Mouse (Mus musculus): ENCODE measurements around the gene Slc35e2.

Slc35e2 gene

DNA sequence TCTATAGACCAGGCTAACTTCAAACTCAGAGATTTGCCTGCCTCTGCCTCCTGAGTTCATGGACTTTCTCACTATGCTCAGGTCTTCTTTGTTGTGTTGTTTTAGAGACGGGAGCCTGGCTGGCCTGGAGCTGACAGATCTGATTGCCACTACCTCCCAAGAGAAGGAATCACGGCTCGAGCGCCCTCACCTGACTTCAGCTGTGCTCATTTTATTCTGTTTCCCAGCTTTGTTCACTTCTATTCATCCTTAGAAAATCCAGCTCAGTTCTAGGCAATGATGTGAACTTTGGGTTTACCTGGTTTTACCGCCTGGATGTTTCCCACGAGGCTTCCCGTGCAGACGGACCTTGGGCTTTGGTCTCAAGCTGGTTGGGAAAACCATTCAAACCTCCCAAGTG, 25.7 kb upstream of the Slc35e2 start:
- no peak for DNase-seq (ENCODE audit: low read depth, low spot score)

DNA sequence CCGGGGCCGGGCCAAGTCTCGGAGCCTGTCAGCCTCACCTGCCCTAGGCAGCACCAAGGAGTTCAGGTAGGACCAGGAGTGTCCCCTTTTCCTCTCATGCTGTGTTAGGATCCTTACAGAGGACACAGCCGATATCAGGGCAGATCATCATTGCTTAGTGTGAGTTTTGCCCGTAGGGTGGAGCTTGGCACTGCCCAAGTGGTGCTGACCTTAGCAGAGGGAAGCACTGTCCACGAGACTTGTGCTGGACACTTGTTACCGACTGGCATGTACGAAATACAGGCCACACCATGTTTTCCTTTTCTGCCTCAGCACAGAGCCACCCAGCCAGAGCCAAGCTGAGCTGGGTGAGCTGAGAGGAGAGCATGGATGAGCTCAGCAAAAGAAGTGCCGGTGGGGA, 24.1 kb upstream of the Slc35e2 start:
- no peak for DNase-seq (ENCODE audit: low read depth, low spot score)

DNA sequence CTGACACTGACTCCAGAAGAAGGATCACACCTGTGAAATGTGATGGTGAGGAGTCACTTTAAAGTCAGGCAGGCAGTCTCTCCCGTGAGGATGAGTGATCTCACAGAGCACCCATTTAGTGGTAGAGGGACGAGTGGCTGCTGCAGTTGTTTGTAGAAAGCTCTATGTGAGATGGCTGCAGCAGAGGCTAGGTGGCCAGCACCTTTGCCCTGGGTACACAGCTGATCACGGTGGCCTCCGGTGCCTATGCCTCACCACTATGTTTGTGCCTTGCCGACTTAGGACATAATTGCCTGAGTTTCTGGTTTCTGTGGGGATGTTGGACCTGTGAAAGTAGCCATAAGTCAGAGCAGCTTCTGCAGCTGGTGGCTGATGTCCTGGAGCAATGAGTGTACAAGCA, 23.5 kb upstream of the Slc35e2 start:
- DNase-seq (ENCODE audit: low read depth, low spot score), result no peak

DNA sequence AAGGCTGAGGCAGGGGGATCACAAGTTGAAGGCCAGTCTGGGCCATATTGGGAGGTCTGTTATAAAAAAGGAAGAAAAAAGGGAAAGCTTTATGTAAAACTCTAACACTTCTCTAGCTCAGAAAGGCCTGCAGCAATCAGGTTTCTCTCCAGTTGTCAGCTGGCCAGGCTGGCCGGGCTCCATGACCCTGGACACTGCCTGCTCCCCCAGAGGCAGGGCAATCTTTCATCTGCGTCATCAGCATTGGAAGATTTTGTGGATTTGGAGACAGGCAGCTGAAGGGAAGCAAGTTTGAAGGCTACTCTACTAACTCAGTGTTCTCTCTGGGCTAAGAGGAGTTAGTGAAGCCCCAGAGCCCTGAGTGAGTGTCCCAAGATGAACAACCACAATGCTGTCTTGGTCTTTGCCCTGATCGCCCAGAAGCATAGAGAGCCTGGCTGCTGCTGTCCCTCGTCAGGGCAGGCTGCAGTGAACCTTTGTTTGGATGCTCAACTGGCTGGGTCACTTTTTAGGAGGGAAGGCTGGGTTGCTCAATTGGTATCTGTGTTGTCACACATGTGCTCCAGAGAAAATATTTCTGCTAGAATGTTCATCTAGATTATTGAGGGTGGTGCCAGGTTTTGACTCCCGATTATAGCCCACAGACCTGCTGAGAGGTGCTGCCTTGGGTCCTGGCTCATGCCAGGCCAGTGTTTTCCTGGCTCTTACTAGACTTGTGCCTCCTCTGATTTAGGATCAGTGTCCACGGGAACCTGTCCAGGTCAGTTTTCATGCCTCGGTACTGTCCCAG, 22.7 kb upstream of the Slc35e2 start:
- DNase-seq (ENCODE audit: low read depth, low spot score), result no peak

DNA sequence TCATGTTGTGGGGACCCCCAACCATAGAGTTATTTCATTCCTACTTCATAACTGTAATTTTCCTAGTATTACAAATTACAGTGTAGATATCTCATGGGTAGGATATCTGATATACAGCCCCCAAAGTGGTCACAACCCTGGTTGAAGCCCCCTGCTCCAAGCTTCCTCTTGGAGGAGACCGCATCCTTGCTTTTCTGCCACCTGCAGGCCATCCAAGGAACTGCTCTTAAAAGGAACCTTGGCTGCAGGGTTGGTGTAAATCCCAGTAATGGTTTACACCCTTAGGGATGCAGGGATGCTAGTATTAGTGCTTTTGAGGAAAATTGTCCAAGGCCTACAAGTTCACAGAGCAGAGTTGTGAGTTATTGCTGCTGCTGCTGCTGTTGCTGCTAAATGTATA, 20.8 kb upstream of the Slc35e2 start:
- DNase-seq (ENCODE audit: low read depth, low spot score), result no peak

DNA sequence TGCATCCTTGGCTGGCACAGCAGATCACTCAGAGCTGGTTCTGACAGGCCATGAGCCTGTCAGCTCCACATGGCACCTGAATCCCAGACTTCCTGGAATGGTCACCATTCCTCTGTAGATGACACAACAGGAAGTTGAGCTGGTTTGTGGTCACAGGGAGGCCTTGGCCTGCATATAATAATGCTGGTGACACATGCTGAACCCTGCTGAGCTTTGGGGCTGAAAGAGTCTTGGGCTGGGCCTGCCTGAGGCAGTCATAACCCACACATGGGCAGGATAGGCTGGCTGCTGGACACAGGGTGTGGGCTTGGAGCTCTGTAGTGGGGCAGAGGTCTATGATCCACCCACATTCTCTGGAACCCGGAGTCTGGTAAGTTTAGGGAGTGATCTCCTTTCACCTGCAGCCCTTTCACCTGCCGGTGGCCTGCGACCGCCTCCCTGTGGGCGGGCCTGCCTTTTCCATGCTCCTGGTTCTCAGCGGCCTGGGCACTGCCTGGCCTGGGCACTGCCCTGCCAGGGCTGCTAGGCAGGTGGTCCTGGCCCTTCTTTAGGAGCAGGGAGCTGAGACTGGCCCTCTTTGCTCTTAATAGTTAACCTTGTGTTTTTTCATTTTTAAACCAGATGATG, 18.8 kb upstream of the Slc35e2 start:
- no peak for DNase-seq (ENCODE audit: low read depth, low spot score)

DNA sequence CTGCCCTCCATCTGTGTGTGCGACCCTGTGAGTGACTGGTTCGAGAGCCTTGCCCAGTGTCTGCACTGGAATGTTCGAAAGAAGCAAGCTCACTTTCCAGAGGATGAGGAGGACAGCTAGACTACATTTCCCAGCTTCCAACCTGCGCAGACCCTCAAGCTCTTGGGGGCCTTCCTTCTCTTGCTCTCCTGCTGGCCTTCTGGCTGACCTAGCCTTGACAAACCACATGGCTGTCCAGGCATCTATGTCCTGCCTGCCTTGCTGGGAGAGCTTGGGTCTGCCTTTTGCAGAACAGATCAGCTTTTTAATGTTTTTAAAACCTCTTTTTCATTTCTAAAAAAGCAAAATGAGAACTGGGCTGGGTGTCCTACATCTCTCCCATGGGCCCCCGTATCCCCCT, 11.9 kb upstream of the Slc35e2 start:
- DNase-seq (ENCODE audit: low read depth, low spot score), result no peak

DNA sequence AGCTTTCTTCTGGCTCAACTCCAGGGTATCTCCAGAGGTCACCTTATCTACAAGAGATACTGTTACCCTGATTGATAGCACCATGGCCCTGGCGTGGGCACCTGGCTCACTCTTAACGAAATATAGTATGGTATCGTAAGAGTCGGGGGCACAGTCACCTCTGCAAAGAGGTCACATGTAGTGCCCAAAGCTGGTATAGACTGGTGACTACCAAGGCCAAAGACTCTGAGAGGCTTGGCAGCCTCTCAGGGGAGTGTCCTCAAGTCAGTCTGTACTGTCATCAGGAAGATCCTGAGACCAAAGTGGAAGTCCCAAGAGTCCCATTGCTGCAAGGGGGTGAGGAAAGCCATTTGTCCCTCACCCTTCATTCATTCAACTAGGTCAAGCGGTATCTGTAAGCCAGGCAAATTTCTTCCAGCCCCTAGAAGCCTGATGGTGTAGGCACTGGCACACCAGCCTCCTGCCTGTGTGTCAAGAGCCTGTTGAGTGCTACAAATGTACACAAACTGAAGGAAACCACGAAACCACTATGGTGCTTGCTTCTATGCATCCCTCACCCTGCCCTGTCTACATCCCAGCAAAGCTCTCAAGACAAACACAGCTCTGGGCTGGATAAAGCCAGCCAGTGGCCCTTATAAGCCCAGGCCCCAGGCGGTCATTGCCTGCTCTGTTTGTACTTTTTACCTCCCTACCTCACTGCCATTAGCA, 10.1 kb upstream of the Slc35e2 start:
- no peak for DNase-seq (ENCODE audit: low read depth, low spot score)

DNA sequence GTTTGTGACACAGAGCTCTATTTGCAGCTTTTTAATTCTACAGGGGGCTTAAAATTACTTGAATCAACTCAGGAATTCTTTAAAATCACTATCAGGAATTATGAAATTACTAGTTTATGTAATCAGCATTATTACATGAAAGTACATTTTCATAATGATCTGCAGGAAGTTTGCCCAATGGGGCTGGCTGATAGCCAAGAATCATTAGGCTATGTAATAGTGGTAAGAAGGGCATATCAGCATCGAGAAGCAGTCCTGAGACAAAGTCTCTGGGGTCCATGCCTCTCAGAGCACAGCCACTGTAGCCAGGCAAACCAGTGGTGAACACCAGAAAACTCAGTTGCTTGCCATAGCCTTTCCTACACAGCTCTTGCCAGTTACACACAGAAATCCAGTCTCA, 7.4 kb upstream of the Slc35e2 start:
- DNase-seq (ENCODE audit: low read depth, low spot score), result no peak

DNA sequence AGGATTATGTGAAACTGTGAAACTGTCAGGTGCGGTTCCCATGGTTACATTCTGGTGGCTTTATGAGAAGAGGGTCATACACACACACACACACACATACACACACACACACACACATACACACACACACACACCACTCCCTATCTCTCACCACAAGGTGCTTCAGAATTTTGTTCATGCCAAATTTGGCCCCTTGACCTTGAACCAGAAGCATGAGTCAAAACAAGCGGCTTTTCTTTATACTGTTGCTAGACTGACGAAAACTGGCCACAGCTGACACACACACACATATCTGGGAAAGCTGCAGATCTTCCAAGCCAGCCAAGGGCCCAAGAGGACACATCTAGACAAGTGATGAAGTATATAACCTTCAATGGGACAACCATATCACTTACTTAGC, 5.4 kb upstream of the Slc35e2 start:
- DNase-seq (ENCODE audit: low read depth, low spot score), result no peak

DNA sequence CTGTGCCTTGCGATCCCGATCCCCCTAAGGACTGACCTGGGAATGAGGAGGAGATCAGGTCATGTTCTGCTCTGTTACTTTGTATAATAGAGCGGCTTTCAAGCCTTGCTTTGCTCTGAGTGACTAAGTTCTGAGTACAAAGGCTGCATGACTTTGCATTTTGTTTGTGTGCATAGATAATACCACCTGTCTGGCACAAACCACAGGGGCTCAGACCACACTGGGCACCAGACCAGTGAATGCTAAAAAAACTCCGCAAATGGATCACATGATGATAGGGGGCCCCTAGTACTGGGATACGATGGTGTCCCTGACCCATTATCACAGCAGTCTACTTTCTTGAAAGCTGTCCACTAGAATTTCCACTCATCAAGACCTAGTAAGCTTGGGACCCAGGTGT, 4.6 kb upstream of the Slc35e2 start:
- DNase-seq (ENCODE audit: low read depth, low spot score), result no peak

DNA sequence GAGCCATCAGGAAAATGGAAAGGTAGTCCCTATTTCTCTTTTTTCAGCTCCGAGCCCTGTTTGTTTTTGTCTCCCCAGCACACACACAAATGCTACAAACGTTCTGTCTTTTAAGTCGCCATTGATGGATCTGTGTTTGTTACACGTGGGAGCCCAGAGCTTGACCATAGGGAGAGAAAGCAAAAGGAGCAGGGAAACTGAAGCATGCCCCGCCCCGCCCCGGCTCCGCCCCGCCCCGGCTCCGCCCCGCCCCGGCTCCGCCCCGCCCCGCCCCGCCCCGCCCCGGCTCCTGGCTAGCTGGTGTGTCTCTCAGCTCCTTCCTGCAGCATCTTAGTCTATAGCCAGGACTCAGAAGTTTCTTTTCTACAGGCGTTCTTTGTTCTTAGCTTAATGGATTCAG, 2.7 kb upstream of the Slc35e2 start:
- DNase-seq (ENCODE audit: low read depth, low spot score), result peak; percentile 37

DNA sequence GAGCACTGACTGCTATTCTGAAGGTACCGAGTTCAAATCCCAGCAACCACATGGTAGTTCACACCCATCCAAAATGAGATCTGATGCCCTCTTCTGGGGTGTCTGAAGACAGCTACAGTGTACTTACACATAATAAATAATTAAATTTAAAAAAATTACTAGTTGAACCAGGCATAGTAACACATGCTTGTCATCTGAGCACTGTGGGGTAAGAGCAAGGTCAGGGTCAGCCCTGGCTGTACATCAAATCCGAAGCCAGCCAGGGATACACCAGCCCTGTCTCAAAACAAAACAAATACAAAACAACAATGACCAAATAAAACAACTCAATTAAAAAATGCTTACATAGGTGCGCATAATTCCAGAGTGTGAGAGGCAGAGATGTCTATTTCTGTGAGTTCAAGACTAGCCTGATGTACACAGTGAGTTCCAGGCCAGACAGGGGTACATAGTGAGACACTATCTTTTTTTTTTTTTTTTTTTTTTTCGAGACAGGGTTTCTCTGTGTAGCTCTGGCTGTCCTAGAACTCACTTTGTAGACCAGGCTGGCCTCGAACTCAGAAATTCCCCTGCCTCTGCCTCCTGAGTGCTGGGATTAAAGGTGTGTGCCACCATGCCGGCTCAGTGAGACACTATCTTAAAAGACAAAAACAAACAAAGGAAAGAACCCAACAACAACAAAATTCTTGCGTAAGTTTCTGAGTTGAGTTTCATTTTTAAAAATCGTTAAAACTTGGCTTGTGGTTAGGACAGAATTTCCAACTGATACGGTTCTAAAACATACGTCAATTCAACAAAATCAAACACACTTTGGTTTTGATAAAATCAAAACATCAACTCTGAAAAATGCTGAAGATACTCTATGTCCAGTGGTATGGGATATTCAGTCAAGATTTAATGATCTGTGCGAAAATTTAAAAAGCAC, 1.1 kb upstream of the Slc35e2 start:
- no peak for DNase-seq (ENCODE audit: low read depth, low spot score)

DNA sequence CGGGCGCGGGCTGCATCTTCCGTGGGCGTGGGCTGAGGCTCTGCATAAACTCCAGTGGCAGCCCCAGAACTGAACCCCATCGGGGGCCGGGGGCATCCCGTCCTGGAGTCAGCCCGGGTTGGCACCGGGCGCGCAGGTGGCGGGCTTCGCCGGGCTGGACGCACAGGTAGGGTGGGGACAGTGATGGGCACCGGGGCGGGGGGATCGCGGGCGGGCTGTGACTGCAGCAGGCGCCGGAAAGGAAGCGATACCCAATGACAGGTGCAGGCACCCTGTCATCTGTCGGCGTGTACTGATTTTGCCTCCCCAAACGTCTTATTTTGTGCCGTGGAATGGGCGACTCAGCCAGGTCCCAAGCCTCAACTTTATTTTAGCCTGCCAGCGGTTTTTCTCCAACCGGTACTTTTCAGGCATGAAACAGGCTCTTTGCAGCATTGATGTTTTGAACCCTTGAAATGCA, 811 bp downstream of the Slc35e2 start:
- no peak for DNase-seq (ENCODE audit: low read depth, low spot score)

DNA sequence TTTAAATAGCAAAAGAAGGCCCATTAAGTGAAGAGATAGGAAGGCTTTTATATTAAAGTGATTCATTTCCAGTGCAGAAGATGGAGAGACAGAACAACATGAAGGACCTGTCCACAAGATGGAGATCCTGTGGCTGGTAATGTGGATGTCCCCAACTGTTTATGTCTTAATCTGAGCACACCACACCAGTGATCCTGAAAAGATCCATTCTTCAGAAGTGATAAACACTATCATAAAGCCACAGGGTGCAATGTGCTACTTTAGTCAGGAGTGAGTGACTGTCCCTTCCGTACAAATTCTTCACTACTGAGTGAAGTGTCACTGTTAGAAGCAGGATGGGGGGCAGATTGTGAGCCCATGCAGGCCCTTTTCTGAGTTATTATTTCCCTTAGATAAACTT, 1.5 kb downstream of the Slc35e2 start:
- DNase-seq (ENCODE audit: low read depth, low spot score), result no peak

DNA sequence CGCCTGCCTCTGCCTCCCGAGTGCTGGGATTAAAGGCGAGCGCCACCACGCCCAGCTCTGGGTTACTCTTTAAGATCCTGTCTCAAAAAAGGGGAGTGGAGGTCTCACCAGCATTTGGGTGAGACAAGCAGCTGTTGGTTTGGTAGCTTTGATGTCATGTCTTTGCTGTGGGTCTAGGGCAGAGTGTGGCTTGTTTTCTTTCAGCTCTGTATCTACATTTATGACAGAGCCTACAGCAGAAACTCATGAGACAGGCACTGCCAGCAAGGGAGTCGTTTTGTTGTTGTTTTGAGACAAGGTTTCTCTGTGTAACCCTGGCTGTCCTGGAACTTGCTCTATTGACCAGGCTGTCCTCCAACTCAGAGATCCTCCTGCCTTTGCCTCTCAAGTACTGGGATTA, 2.6 kb downstream of the Slc35e2 start:
- DNase-seq (ENCODE audit: low read depth, low spot score), result no peak

DNA sequence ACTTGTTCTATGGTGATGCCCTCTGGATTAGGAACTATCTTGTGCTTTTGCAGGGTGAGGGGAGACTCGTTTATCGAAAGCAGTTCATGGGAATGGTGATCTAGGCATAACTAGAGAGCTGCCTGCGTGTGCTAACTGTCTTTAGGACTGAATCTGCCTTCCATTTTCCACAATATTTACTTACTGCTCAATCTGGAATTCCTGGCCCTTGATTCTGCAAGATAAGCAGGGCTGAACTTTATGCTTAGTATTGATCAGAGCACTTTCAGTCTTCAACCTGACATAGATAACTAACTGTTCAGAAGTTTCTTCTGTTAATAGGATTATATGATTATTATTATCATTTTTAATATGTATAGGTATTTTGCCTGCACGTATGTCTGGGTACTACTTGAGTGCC, 3.9 kb downstream of the Slc35e2 start:
- DNase-seq (ENCODE audit: low read depth, low spot score), result no peak

DNA sequence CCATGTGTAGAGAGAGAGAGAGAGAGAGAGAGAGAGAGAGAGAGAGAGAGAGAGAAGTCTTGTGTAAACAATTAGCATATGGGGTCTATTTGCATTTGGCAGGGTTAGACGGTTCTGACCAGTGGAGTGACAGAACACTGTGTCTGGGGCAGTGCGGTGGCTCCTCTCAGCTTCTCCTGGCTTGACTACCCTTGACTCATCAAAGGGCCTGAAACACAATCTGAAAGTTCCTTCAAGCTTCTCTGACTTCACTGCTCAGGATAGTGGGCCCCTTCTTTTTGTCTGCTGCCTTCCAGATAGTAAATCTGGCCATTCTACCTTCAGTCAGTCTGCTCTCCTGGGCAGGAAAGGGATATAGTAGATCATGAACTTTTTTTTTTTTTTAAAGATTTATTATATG, 5.6 kb downstream of the Slc35e2 start:
- no peak for DNase-seq (ENCODE audit: low read depth, low spot score)

DNA sequence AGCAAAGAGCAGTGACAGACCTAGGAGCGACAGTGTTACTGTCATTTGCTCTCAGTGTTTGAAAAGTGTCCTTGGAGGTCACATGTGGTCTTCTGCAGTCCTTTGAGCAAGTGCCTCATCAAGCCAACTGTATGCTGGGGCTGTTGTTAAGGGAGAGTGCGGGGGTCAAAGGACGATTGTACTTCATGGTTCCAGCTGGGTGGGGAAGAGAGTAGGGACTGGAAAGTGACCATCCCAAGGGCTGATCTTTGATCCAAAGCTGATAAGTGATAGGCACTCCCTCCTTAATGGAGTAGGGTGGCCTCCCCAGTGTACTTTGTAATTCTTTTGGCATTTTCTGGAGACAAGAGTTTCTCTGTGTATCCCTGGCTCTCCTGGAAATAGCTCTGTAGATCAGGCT, 10.6 kb downstream of the Slc35e2 start:
- DNase-seq (ENCODE audit: low read depth, low spot score), result no peak

DNA sequence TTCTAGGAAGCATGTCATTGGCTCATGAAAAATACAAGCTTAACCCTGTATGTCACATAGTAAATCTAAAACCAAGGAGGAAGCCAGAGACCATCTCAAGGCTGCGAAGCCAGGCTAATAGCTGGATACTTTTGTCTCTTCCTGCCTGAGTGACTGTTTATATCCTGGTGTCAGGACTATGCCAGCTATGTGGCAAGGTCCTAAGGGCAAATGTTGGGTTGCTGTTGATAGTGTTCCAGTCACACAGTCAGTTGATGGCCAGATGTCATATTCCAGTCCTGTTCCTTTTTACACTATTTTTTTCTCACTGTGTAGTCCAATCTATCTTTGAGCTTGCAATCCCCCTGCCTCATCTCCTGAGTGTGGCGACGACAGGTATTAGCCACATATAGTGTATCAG, 12.0 kb downstream of the Slc35e2 start:
- no peak for DNase-seq (ENCODE audit: low read depth, low spot score)

DNA sequence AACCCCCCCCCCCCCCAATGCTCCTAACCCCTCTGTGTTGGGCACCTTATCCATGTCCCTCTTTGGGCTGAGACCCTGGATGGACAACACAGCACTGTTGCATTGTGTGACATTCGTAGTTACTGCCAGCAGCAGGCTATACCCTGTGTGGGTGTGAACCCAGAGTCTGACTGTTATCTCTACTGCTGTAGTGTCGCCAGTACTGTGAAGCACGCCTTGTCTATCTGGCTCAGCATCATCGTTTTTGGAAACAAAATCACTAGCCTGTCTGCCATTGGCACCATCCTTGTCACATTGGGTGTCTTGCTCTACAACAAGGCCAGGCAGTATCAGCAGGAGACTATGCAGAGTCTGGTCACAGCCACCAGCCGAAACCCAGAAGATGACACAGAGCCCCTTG, 17.1 kb downstream of the Slc35e2 start:
- no peak for DNase-seq (ENCODE audit: low read depth, low spot score)

Data from c-Kit-negative CD71-positive TER-119-positive erythroid progenitor cells, embryonic 14.5 days (primary cell).